Mouse (Mus musculus): ENCODE measurements at regions not wholly inside any gene's neighbourhood (a gene's known extent, or its start where the extent isn't known, plus 50 kb on each side); places are given as distances from the start of the nearest gene placed in this dataset.

DNA sequence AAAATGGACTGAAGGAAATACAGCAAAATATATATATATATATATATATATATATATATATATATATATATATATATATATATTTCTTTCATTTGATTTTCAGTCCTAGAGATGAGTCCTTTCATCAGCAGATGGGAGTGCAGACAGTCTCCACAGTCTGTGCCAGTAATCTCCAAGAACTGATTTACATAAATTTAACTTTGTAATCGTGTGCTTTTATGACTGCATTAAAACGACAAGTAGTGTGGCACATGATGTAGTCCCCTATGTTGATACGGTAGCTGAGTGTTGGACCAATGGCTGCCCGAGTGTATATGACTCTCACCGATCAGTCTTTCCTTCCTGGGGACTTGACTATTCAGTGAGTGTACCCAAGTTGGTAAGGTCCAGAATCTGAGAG lies 378.2 kb upstream of the Tmpo start:
- TF ChIP-seq CTCF (IDR thresholded peaks at IDR 0.05; ENCODE audit: low read depth, low read length) (no peak), EP300 (IDR thresholded peaks at IDR 0.05; ENCODE audit: insufficient read depth, low read depth, low read length) (no peak), POLR2A (IDR thresholded peaks at IDR 0.05; ENCODE audit: insufficient read depth, low read length) (no peak)

Measured in ES-Bruce4 (cell line).